Mouse (Mus musculus) thymus, adult 2 months (tissue): ENCODE data around the gene C1qtnf1. TPM values are rescaled to one million over a fixed set of nuclear protein-coding genes. Genes with fewer than 3 reads are reported as not detected.

ENCODE experiments used
- DNase-seq: peaks from one replicate; pipeline ENCODE4 v3.0.0; 2021
- H3K27ac ChIP-seq: fragments of 200-500 bp; 2 replicates; pipeline ENCODE4 v1.5.1; 2012; ENCODE audit warnings: low read length, control low read depth; ENCODE audit not compliant: control insufficient read depth, insufficient read depth
- H3K27me3 ChIP-seq: fragments of 200-500 bp; 2 replicates; pipeline ENCODE4 v1.6.1; 2012; ENCODE audit warnings: mild to moderate bottlenecking, low read length, moderate library complexity, mixed read lengths; ENCODE audit not compliant: control insufficient read depth, insufficient read depth
- H3K36me3 ChIP-seq: fragments of 200-500 bp; 2 replicates; pipeline ENCODE4 v1.6.1; 2012; ENCODE audit warnings: mild to moderate bottlenecking, low read length, moderate library complexity; ENCODE audit not compliant: control insufficient read depth, insufficient read depth
- H3K4me1 ChIP-seq: fragments of 200-500 bp; replicated peaks from 2 replicates; pipeline ENCODE4 v1.6.1; 2012; ENCODE audit warnings: low read length; ENCODE audit not compliant: control insufficient read depth, insufficient read depth
- H3K4me3 ChIP-seq: fragments of 200-500 bp; 2 replicates; pipeline ENCODE4 v1.5.1; 2012; ENCODE audit warnings: mild to moderate bottlenecking, low read length, control low read depth, moderate library complexity; ENCODE audit not compliant: control insufficient read depth, insufficient read depth
- CTCF ChIP-seq: fragments of 200-500 bp; IDR thresholded peaks from 2 replicates; pipeline ENCODE4 v1.5.1; 2012; ENCODE audit warnings: mild to moderate bottlenecking, control low read depth, low read length, moderate library complexity, borderline replicate concordance; ENCODE audit not compliant: control insufficient read depth, poor library complexity, insufficient read depth; ENCODE audit errors: extremely low read depth
- POLR2A ChIP-seq: fragments of 200-500 bp; IDR thresholded peaks from 2 replicates; pipeline ENCODE4 v1.6.1; 2012; ENCODE audit warnings: mild to moderate bottlenecking, low read length, control low read depth, moderate library complexity; ENCODE audit not compliant: control insufficient read depth, poor library complexity, insufficient read depth; ENCODE audit errors: extremely low read depth
- WGBS: fragments of 180-500 bp; shearing (Covaris S2); methylation state at CpG from one replicate; pipeline ENCODE4 v1.1.7; 2018; 5-methylcytosine and 5-hydroxymethylcytosine counted together
- polyA plus RNA-seq: library from polyadenylated mRNA; depleted of rRNA; stranded (reverse); fragments of >200 nt; gene quantifications from 2 replicates; pipeline ENCODE4 v1.2.3, GENCODE M21; 2012

The C1qtnf1 gene
- polyA plus RNA-seq, 1 experiment = 10.6 TPM

- Histone ChIP-seq H3K27me3 (no peaks in the 10 kb centered on the region), H3K4me1 (peaks cover 21% of the 10 kb centered on the region), H3K4me3 (no peak overlapping the region), H3K36me3 (peaks cover 26% of the 10 kb centered on the region), H3K27ac (no peak overlapping the region)
- TF ChIP-seq CTCF = no peak
- TF ChIP-seq POLR2A = no peak
- no peak for DNase-seq
- WGBS = 93% methylated on average over 8 of the region's 8 CpGs
Measured at GRCm38 (mm10) chr11:118405311-118405710, 22.7 kb upstream of the C1qtnf1 start.

GRCm38 (mm10) chr11:118406521-118406920 lies 21.5 kb upstream of the C1qtnf1 start:
- no peaks in the 10 kb centered on the region for H3K27me3 ChIP-seq
- peaks cover 38% of the 10 kb centered on the region for H3K36me3 ChIP-seq
- TF ChIP-seq POLR2A (no peak), CTCF (no peak)
- H3K27ac ChIP-seq = no peak overlapping the region
- 93% methylated on average over 5 of the region's 5 CpGs for WGBS
- no peak overlapping the region for H3K4me3 ChIP-seq
- peaks cover 9% of the 10 kb centered on the region for H3K4me1 ChIP-seq
- DNase-seq = no peak

GRCm38 (mm10) chr11:118407318-118407910 lies 20.6 kb upstream of the C1qtnf1 start:
- Histone ChIP-seq H3K27ac (no peak overlapping the region), H3K36me3 (peaks cover 41% of the 10 kb centered on the region), H3K4me3 (no peak overlapping the region), H3K4me1 (0 out of 2 replicates have a peak, but pooled peaks cover 3% of the 10 kb centered on the region), H3K27me3 (no peaks in the 10 kb centered on the region)
- 97% methylated on average over 23 of the region's 23 CpGs for WGBS
- peak; percentile 62 for DNase-seq
- TF ChIP-seq CTCF = no peak
- no peak for TF ChIP-seq POLR2A

GRCm38 (mm10) chr11:118408051-118408740 lies 19.8 kb upstream of the C1qtnf1 start:
- Histone ChIP-seq H3K27me3 (no peaks in the 10 kb centered on the region), H3K27ac (no peak overlapping the region), H3K4me3 (no peak overlapping the region), H3K36me3 (peaks cover 43% of the 10 kb centered on the region), H3K4me1 (0 out of 2 replicates have a peak, but pooled peaks cover 3% of the 10 kb centered on the region)
- TF ChIP-seq CTCF (no peak), POLR2A (no peak)
- WGBS = 94% methylated on average over 18 of the region's 18 CpGs
- no peak for DNase-seq

GRCm38 (mm10) chr11:118409106-118410072 lies 18.6 kb upstream of the C1qtnf1 start:
- H3K4me3 ChIP-seq = no peak overlapping the region
- peaks cover 44% of the 10 kb centered on the region for H3K36me3 ChIP-seq
- 95% methylated on average over 12 of the region's 12 CpGs for WGBS
- H3K27ac ChIP-seq = no peak overlapping the region
- no peaks in the 10 kb centered on the region for H3K27me3 ChIP-seq
- no peaks in the 10 kb centered on the region for H3K4me1 ChIP-seq
- no peak for DNase-seq
- TF ChIP-seq POLR2A (no peak), CTCF (no peak)

GRCm38 (mm10) chr11:118410073-118410444 lies 17.9 kb upstream of the C1qtnf1 start:
- Histone ChIP-seq H3K4me1 (no peaks in the 10 kb centered on the region), H3K27me3 (no peaks in the 10 kb centered on the region), H3K36me3 (peaks cover 44% of the 10 kb centered on the region), H3K4me3 (no peak overlapping the region), H3K27ac (no peak overlapping the region)
- TF ChIP-seq POLR2A = no peak
- no peak for TF ChIP-seq CTCF
- 100% methylated on average over 1 of the region's 1 CpGs for WGBS
- DNase-seq = no peak
